Mouse (Mus musculus): ENCODE results near the gene Setd1a.
A peak's percentile ranks its signal among the peaks of the same experiment; 100 is the strongest.
"Not testable (repeated sequence)": the region's sequence is repeated elsewhere in the genome, so short reads cannot be mapped to it uniquely, and the experiment has no call there.

Setd1a gene

GRCm38 (mm10) chr7:127835550-127835949 lies 59.1 kb downstream of the Setd1a start:
- DNase-seq (ENCODE audit: low read depth, low spot score), result no peak

GRCm38 (mm10) chr7:127837473-127837872 lies 61.0 kb downstream of the Setd1a start:
- DNase-seq (ENCODE audit: low read depth, low spot score), result no peak

- not testable (repeated sequence) for DNase-seq (ENCODE audit: low read depth, low spot score)
Measured at GRCm38 (mm10) chr7:127837878-127838277, 61.4 kb downstream of the Setd1a start.

- not testable (repeated sequence) for DNase-seq (ENCODE audit: low read depth, low spot score)
Measured at GRCm38 (mm10) chr7:127840031-127840430, 63.6 kb downstream of the Setd1a start.

- DNase-seq (ENCODE audit: low read depth, low spot score), result no peak
Measured at GRCm38 (mm10) chr7:127840886-127841285, 64.4 kb downstream of the Setd1a start.

GRCm38 (mm10) chr7:127841340-127842000 lies 65.0 kb downstream of the Setd1a start:
- peak; percentile 86 for DNase-seq (ENCODE audit: low read depth, low spot score)

GRCm38 (mm10) chr7:127842001-127842718 lies 65.7 kb downstream of the Setd1a start:
- DNase-seq (ENCODE audit: low read depth, low spot score), result peak; percentile 56

All from forelimb bud, embryonic 11.5 days (tissue).